Mouse (Mus musculus): ENCODE results near the gene Hist1h4f.

Gene Hist1h4f

DNA sequence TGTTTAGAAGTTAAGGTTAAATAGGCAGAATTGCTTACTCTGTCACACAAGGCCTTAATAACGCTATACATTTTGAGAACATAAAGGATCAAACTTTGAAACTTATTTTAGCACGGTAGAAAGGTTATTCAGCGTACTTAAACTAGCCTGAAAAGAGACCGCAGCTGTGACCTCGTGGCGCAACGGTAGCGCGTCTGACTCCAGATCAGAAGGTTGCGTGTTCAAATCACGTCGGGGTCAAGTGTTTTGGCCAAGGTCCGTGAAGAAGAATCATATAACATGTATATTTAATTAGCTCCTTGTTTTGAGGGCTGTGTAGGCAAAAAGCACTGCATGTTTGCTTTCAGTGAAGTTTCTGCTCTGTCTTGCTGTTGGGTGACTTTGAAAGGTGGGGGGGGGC is 45.1 kb downstream of the Hist1h4f start:
- DNase-seq, result peak; percentile 68

DNA sequence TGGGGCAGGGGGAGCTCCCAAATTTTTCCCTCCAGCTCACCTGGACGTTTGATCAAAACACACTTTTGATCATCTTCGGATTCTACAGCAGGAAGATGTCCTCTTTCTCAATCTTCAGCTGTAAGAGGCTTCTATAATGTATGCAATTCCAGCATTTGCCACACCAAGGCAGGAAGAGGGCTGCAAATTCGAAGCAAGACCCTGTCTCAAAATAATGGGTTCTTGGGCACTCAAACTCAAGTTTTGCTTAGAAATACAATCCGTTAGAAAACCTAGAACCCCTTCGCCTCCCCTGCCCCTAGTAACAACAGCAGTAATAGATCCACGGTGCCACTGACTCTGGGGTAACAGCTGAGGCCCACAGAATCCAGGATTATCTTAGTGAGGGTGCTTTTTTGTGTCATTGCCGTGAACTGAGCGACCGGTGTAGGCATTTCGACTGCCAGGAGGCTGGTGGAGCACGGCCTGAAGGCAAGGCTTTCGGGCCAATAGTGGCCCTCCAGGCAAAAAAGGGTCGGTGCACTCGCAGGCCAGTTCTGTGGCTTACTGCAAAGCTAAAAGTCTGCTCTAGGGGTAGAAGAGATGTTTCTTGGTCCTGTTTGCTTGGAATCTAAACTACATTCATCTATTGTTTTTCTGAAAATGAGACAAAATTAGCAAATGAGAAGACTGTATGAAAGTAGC is 45.6 kb downstream of the Hist1h4f start:
- DNase-seq, result no peak

DNA sequence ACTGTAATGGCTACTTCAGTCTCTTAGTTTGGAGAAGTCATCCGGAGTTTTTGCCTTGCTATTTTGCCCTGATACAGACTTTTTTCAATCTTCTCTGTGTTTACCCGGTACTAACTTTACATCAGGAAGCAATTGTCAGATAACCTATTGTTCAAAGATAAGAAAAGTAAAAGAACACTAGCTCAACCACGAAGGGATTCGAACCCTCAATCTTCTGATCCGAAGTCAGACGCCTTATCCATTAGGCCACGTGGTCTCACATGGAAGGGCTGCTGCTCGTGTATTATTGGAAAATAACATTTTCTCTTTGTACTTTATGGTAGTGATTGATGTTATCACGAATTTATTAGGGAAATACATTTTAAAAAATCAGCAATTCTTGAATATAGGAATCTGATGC is 47.7 kb downstream of the Hist1h4f start:
- peak; percentile 78 for DNase-seq

GRCm38 (mm10) chr13:23502916-23503315 is 48.5 kb downstream of the Hist1h4f start:
- no peak for DNase-seq

DNA sequence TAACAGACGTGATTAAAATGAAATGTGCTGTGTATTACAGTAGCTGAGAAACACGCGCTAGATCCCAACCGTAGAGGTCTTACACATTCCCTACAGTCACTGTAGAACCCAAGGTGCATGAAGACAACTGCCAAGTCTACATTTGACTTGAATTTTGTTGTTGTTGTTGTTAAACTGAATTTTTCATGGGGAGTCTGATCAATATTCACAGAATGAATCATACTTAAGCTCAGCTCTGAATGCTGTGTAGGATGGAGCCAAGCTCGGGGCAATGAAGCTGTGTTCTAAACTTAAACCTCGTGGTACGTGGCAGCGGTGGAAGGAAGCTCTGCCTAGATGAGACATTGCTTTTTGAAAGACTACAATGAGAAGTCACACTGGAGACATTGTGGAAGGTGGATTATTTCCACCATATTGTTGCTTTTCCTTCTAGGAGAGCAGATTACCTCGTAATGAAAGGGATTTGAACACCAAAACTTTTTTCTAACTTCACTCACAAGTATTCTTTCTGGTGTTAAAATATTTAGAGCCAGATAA is 49.3 kb downstream of the Hist1h4f start:
- DNase-seq, result no peak

GRCm38 (mm10) chr13:23501511-23501910 is 49.9 kb downstream of the Hist1h4f start:
- DNase-seq, result no peak
